Mouse (Mus musculus): ENCODE measurements at regions not wholly inside any gene's neighbourhood (a gene's known extent, or its start where the extent isn't known, plus 50 kb on each side); places are given as distances from the start of the nearest gene placed in this dataset.
A peak's percentile ranks its signal among the peaks of the same experiment; 100 is the strongest.

GRCm38 (mm10) chr12:60872381-60872780 is 650.6 kb upstream of the Lrfn5 start:
- H3K27ac ChIP-seq (replicated peaks) = no peak overlapping the region
- WGBS = 62% methylated on average over 2 of the region's 2 CpGs

GRCm38 (mm10) chr12:60892408-60892807 is 630.5 kb upstream of the Lrfn5 start:
- Histone ChIP-seq H3K4me1 (no peaks in the 10 kb centered on the region), H3K4me3 (no peak overlapping the region), H3K36me3 (no peaks in the 10 kb centered on the region), H3K27ac (replicated peaks) (no peak overlapping the region), H3K9ac (replicated peaks) (no peak overlapping the region), H3K4me2 (replicated peaks) (no peak overlapping the region), H3K27me3 (no peaks in the 10 kb centered on the region), H3K9me3 (no peaks in the 10 kb centered on the region)
- WGBS = 66% methylated on average over 2 of the region's 2 CpGs
- ATAC-seq (replicated peaks) = no peak

More at GRCm38 (mm10) chr12:60872381-60872780, 650.6 kb upstream of the Lrfn5 start:
- Histone ChIP-seq H3K9ac (replicated peaks) (no peak overlapping the region), H3K4me1 (no peaks in the 10 kb centered on the region), H3K27me3 (no peaks in the 10 kb centered on the region), H3K4me3 (no peak overlapping the region), H3K36me3 (no peaks in the 10 kb centered on the region), H3K9me3 (no peaks in the 10 kb centered on the region), H3K4me2 (replicated peaks) (no peak overlapping the region)
- ATAC-seq (replicated peaks) = no peak

- Histone ChIP-seq H3K4me1 (no peaks in the 10 kb centered on the region), H3K9ac (replicated peaks) (no peak overlapping the region), H3K9me3 (no peaks in the 10 kb centered on the region), H3K36me3 (no peaks in the 10 kb centered on the region), H3K27me3 (no peaks in the 10 kb centered on the region), H3K4me2 (replicated peaks) (no peak overlapping the region), H3K4me3 (no peak overlapping the region), H3K27ac (replicated peaks) (no peak overlapping the region)
- 68% methylated on average over 1 of the region's 1 CpGs for WGBS
- ATAC-seq (replicated peaks) = no peak
These were observed 628.4 kb upstream of the Lrfn5 start for GRCm38 (mm10) chr12:60894506-60894905.

GRCm38 (mm10) chr12:60932029-60932428 is 590.9 kb upstream of the Lrfn5 start:
- WGBS = 71% methylated on average over 4 of the region's 4 CpGs
- H3K9ac ChIP-seq (replicated peaks) = no peak overlapping the region
- no peak overlapping the region for H3K4me2 ChIP-seq (replicated peaks)
- ATAC-seq (replicated peaks) = no peak
- no peaks in the 10 kb centered on the region for H3K4me1 ChIP-seq
- no peak overlapping the region for H3K4me3 ChIP-seq
- no peaks in the 10 kb centered on the region for H3K9me3 ChIP-seq
- H3K36me3 ChIP-seq = no peaks in the 10 kb centered on the region
- H3K27me3 ChIP-seq = no peaks in the 10 kb centered on the region
- H3K27ac ChIP-seq (replicated peaks) = no peak overlapping the region

- Histone ChIP-seq H3K27me3 (no peaks in the 10 kb centered on the region), H3K4me2 (replicated peaks) (no peak overlapping the region), H3K4me1 (no peaks in the 10 kb centered on the region), H3K4me3 (no peak overlapping the region), H3K27ac (replicated peaks) (no peak overlapping the region), H3K36me3 (no peaks in the 10 kb centered on the region), H3K9me3 (no peaks in the 10 kb centered on the region), H3K9ac (replicated peaks) (no peak overlapping the region)
- ATAC-seq (replicated peaks) = no peak
- WGBS = 81% methylated on average over 1 of the region's 1 CpGs
These were observed 555.5 kb upstream of the Lrfn5 start for GRCm38 (mm10) chr12:60967424-60967823.

GRCm38 (mm10) chr12:60978441-60978840 is 544.5 kb upstream of the Lrfn5 start:
- Histone ChIP-seq H3K4me2 (replicated peaks) (no peak overlapping the region), H3K36me3 (no peaks in the 10 kb centered on the region), H3K4me1 (no peaks in the 10 kb centered on the region), H3K4me3 (no peak overlapping the region), H3K9me3 (no peaks in the 10 kb centered on the region), H3K27ac (replicated peaks) (no peak overlapping the region), H3K27me3 (no peaks in the 10 kb centered on the region), H3K9ac (replicated peaks) (no peak overlapping the region)
- ATAC-seq (replicated peaks) = peak; percentile 83
